Mouse (Mus musculus) right cerebral cortex, postnatal 36 days (tissue): ENCODE data around the gene Hist1h4m.
"Not testable (repeated sequence)": the region's sequence is repeated elsewhere in the genome, so short reads cannot be mapped to it uniquely, and the experiment has no call there.

ENCODE experiments used
- DNase-seq, 2 experiments: peaks; one replicate each; pipeline ENCODE4 v3.0.0; 2022; ENCODE audit warnings: low spot score in 2 of 2, mixed read lengths in 1 of 2

Gene Hist1h4m

DNA sequence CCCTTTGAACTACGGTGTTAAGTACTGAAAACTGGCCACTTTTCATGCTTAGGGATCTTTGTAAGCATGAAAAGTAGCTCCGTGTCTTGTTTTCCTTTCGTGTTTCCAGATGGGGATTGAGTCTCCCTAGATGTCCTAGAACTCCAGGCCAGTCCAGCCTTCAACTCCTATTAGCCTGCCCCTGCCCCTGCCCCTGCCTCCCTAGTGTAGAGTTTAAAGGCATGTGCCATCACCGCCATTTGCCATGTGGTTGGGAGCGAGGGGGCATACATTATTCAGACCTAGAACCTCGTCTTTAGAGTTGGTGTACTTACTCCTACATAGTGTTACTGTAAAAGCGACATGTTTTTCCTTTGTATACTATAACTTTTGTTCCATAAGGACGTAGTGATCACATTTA, 472 bp upstream of the Hist1h4m start:
- not testable (repeated sequence) for DNase-seq

DNA sequence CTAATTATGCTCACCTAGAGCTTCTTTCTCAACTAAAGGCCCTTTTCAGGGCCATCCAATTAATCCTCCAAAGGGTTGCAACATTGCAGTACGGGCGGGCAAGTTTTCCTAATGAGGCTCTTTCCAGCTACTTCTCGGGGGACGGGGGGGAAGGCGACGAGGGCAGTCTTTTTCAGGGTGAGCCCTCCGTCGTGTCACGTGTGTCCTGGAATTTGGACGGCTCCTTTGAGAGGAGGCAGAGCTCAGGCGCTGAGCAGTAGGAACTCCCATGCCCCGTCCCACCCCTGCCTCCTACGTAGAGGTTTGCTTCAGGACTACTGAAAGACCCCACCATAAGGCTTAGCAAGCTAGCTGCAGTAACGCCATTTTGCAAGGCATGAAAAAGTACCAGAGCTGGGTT, 546 bp downstream of the Hist1h4m start:
- DNase-seq, result not testable (repeated sequence)

DNA sequence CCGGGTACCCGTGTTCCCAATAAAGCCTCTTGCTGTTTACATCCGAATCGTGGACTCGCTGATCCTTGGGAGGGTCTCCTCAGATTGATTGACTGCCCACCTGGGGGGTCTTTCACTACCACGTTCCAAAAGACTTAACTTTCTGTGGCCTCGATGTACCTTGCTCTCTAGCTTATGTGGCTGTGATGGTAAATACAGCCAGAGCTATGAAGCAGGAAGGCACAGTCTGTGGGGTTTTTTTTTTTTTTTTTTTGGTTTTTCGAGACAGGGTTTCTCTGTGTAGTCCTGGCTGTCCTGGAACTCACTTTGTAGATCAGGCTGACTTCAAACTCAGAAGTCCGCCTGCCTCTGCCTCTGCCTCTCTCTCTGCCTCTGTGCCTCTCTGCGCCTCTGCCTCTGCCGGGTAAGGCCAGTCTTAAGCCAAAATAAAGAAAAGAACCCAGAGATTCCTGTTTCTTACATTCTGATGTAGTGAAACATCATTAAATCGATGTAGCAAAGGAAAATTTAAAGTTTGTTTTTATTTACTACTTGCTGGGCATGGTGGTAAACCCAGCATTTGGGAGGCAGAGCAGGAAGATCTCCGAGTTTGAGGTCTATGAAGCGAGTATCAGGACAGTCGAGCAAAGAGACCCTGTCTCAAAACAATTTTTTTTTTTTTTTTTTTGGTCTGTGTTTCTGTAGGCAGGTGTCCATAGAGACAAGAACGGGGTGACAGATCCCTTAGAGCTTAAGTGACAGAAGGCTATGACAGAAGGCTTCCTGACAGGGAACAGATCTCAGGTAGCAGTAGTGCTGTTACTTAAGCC, 8.7 kb downstream of the Hist1h4m start:
- DNase-seq, result not testable (repeated sequence)

DNA sequence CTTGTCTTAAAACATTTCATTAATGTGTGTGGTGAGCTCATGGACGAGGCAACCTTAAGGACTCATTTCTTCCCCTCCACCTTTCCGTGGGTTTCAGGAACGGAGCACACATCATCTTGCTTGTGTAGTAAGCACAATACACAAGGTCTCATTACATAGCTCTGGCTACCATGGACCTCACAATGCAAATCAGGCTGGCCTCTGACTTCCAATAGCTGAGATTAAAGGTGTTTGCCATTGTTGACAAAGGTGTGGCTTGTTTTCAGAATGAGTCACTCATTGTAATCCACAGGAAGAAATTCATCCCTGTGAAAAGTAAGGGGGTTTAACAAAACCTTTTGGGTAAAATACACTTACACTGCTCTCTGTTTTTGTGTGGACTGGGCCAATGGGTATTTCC, 17.0 kb downstream of the Hist1h4m start:
- DNase-seq, result no peak

GRCm38 (mm10) chr13:21830344-21830743, 18.8 kb downstream of the Hist1h4m start:
- DNase-seq, result no peak

- peak; percentile 14 to 28 for DNase-seq
These were observed 20.2 kb downstream of the Hist1h4m start, which contains the start of gene Hist1h4n for GRCm38 (mm10) chr13:21831418-21832394. TSS of gene Hist1h4n (minus strand) at chr13:21832196.

GRCm38 (mm10) chr13:21833461-21833860, 21.9 kb downstream of the Hist1h4m start, which contains the start of the genes Hist1h2ap and Hist1h2br:
TSS of gene Hist1h2ap (minus strand) at chr13:21833507.
TSS of gene Hist1h2br (plus strand) at chr13:21833743.
- DNase-seq, result not testable (repeated sequence)

DNA sequence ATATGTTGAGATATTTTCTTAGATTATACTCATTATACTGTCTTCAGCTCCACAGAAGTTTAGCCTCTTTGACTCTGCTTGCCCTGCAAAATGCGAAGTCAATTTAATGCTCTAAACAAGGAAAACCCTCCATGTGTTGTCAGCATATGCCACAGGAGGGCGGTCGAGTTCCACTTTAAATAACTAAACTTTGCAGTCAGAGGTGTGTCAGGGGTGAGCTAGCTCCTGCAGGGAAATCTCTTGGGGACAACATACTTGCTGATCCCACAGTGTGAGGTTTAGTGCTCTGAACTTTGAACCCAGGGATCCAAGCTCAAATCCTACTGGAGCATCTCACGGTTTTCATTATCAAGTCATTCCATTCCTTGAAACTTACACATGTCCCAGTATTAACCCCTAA, 29.0 kb downstream of the Hist1h4m start:
- DNase-seq, result not testable (repeated sequence)

DNA sequence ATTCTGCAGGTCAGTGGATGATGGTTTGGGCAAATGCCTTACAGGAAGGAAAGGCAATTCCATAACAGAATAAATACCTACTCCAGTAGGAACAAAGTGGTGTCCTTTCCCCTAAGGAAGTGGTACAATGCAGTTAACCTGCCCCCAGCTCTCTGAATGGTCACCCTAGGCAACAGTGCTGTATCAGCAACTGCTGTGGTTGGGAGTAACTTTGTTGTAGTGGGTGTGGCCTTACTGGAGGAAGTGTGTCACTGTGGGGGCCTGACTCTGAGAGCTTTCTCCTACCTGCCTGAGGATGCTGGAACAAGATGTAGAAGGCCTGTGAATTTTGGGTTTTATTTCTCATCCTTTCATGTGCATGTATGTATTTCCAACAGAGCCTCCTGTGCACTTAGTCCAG, 34.8 kb downstream of the Hist1h4m start:
- not testable (repeated sequence) for DNase-seq

DNA sequence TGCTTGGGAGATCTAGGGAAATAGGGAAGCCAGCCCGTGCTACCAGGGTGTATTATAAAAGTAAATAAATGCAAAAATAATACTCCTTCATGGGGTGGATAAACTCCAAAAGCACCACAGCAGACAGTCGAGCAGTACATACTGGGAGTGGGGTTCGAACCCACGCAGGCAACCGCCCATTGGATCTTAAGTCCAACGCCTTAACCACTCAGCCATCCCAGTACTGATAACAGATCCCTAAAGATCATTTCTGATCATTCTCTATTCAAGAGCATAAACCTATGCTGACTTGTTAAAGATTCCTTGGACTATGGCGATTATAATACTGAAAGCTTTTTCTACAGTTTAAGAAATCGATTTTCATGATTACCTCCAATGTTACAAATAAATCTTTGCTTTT, 36.3 kb downstream of the Hist1h4m start:
- no peak for DNase-seq

DNA sequence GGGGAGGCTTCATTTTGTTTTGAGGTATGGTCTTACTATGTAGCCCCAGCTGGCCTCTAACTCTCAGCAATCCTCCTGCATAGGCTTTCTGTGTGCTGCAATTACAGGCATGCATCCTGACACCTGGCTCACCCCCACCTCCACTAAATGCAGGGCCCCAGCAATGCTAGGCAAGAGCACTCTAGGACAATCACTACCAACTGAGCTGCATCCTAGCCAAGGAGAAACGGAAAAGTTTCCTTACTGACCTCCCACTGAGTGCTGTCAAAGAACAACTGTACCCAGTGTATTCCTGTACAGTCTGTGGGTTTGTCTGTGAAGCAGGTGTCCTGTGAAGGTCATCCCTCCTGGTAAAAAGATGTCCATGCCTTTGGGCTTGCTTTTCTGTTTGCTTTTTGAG, 39.1 kb downstream of the Hist1h4m start:
- DNase-seq, result not testable (repeated sequence)

- no peak for DNase-seq
These were observed 40.8 kb downstream of the Hist1h4m start for GRCm38 (mm10) chr13:21852215-21852945.

- DNase-seq, result peak; percentile 82 to 83
These were observed 43.6 kb downstream of the Hist1h4m start for GRCm38 (mm10) chr13:21855146-21855545.

GRCm38 (mm10) chr13:21855698-21856162, 44.2 kb downstream of the Hist1h4m start:
- DNase-seq, result peak; percentile 13 to 36

- no peak for DNase-seq
These were observed 50.1 kb downstream of the Hist1h4m start for GRCm38 (mm10) chr13:21861608-21862007.
